Mouse (Mus musculus): ENCODE results near the gene Retsat. TPM values are rescaled to one million over a fixed set of nuclear protein-coding genes. Genes with fewer than 3 reads are reported as not detected.

Gene Retsat
- polyA plus RNA-seq, 1 experiment from 2014 or later = 18.1 TPM

- H3K4me2 ChIP-seq (replicated peaks) = no peak overlapping the region
Observed at GRCm38 (mm10) chr6:72608662-72609184, 10.4 kb downstream of the Retsat start.

GRCm38 (mm10) chr6:72610261-72610660 lies 12.0 kb downstream of the Retsat start:
- Histone ChIP-seq H3K9ac (no peak overlapping the region), H3K36me3 (peaks cover 68% of the 10 kb centered on the region), H3K27ac (replicated peaks) (no peak overlapping the region), H3K9me3 (replicated peaks) (no peaks in the 10 kb centered on the region), H3K4me1 (peaks cover 16% of the 10 kb centered on the region), H3K27me3 (no peaks in the 10 kb centered on the region), H3K4me2 (replicated peaks) (no peak overlapping the region), H3K4me3 (replicated peaks) (no peak overlapping the region)
- 76% methylated on average over 4 of the region's 4 CpGs for WGBS
- no peak for ATAC-seq (ENCODE audit: insufficient number of reproducible peaks, low FRiP score, low TSS enrichment, low read depth)

More at GRCm38 (mm10) chr6:72608662-72609184, 10.4 kb downstream of the Retsat start:
- Histone ChIP-seq H3K36me3 (peaks cover 79% of the 10 kb centered on the region), H3K4me1 (peaks cover under 1% of the 10 kb centered on the region; the same call in 1 of the 2 replicates), H3K27ac (replicated peaks) (no peak overlapping the region), H3K4me3 (replicated peaks) (no peak overlapping the region), H3K27me3 (no peaks in the 10 kb centered on the region), H3K9me3 (replicated peaks) (no peaks in the 10 kb centered on the region), H3K9ac (no peak overlapping the region)
- ATAC-seq (ENCODE audit: insufficient number of reproducible peaks, low FRiP score, low TSS enrichment, low read depth) = no peak
- 82% methylated on average over 4 of the region's 4 CpGs for WGBS

- Histone ChIP-seq H3K27ac (replicated peaks) (no peak overlapping the region), H3K4me1 (peaks cover 31% of the 10 kb centered on the region), H3K4me2 (replicated peaks) (peak overlapping the region; percentile 92), H3K36me3 (peaks cover 26% of the 10 kb centered on the region), H3K9ac (peak overlapping the region; percentile 71), H3K9me3 (replicated peaks) (no peaks in the 10 kb centered on the region), H3K4me3 (replicated peaks) (peak overlapping the region; percentile 69), H3K27me3 (no peaks in the 10 kb centered on the region)
- no peak for ATAC-seq (ENCODE audit: insufficient number of reproducible peaks, low FRiP score, low TSS enrichment, low read depth)
- WGBS = 63% methylated on average over 2 of the region's 2 CpGs
Observed at GRCm38 (mm10) chr6:72615151-72615550, 16.9 kb downstream of the Retsat start.

GRCm38 (mm10) chr6:72615561-72616375 lies 17.5 kb downstream of the Retsat start:
- H3K4me3 ChIP-seq (replicated peaks) = peak overlapping the region; percentile 69
- H3K4me1 ChIP-seq = peaks cover 31% of the 10 kb centered on the region
- no peaks in the 10 kb centered on the region for H3K27me3 ChIP-seq

GRCm38 (mm10) chr6:72616643-72617288 lies 18.5 kb downstream of the Retsat start, which contains the start of gene Tgoln1:
Gene Tgoln1, minus strand, starts transcription at chr6:72617000.
- Histone ChIP-seq H3K4me1 (peaks cover 31% of the 10 kb centered on the region), H3K27me3 (no peaks in the 10 kb centered on the region), H3K27ac (replicated peaks) (peak within 1 kb of the TSS; percentile 92), H3K9ac (peak within 1 kb of the TSS; percentile 71), H3K4me2 (replicated peaks) (peak within 1 kb of the TSS; percentile 92), H3K4me3 (replicated peaks) (peak within 1 kb of the TSS; percentile 69), H3K36me3 (peaks cover 10% of the 10 kb centered on the region; the same call in 1 of the 2 replicates), H3K9me3 (replicated peaks) (no peaks in the 10 kb centered on the region)
- under 1% methylated on average over 41 of the region's 41 CpGs for WGBS
- ATAC-seq (ENCODE audit: insufficient number of reproducible peaks, low FRiP score, low TSS enrichment, low read depth) = peak; percentile 94

More at GRCm38 (mm10) chr6:72615561-72616375, 17.5 kb downstream of the Retsat start:
- 24% methylated on average over 25 of the region's 25 CpGs for WGBS
- H3K9ac ChIP-seq = peak overlapping the region; percentile 71
- H3K36me3 ChIP-seq = peaks cover 20% of the 10 kb centered on the region
- peak overlapping the region; percentile 92 for H3K4me2 ChIP-seq (replicated peaks)
- H3K9me3 ChIP-seq (replicated peaks) = no peaks in the 10 kb centered on the region
- 0 out of 2 replicates have a peak overlapping the region, but pooled peaks have one; percentile 1 for H3K27ac ChIP-seq (replicated peaks)
- no peak for ATAC-seq (ENCODE audit: insufficient number of reproducible peaks, low FRiP score, low TSS enrichment, low read depth)

- H3K27ac ChIP-seq (replicated peaks) = no peak overlapping the region
- 54% methylated on average over 12 of the region's 12 CpGs for WGBS
- no peak for ATAC-seq (ENCODE audit: insufficient number of reproducible peaks, low FRiP score, low TSS enrichment, low read depth)
Observed at GRCm38 (mm10) chr6:72619734-72620532, 21.7 kb downstream of the Retsat start.

GRCm38 (mm10) chr6:72620920-72621319 lies 22.6 kb downstream of the Retsat start:
- Histone ChIP-seq H3K9ac (no peak overlapping the region), H3K27ac (replicated peaks) (no peak overlapping the region), H3K4me3 (replicated peaks) (no peak overlapping the region), H3K4me1 (peaks cover 9% of the 10 kb centered on the region), H3K27me3 (no peaks in the 10 kb centered on the region), H3K36me3 (peaks cover 8% of the 10 kb centered on the region), H3K4me2 (replicated peaks) (no peak overlapping the region), H3K9me3 (replicated peaks) (no peaks in the 10 kb centered on the region)
- 87% methylated on average over 5 of the region's 5 CpGs for WGBS
- ATAC-seq (ENCODE audit: insufficient number of reproducible peaks, low FRiP score, low TSS enrichment, low read depth) = no peak

More at GRCm38 (mm10) chr6:72619734-72620532, 21.7 kb downstream of the Retsat start:
- Histone ChIP-seq H3K4me3 (replicated peaks) (no peak overlapping the region), H3K27me3 (no peaks in the 10 kb centered on the region), H3K4me1 (peaks cover 19% of the 10 kb centered on the region), H3K36me3 (peaks cover 2% of the 10 kb centered on the region; the same call in 1 of the 2 replicates), H3K9me3 (replicated peaks) (no peaks in the 10 kb centered on the region), H3K4me2 (replicated peaks) (no peak overlapping the region), H3K9ac (no peak overlapping the region)

- Histone ChIP-seq H3K4me2 (replicated peaks) (no peak overlapping the region), H3K9me3 (replicated peaks) (no peaks in the 10 kb centered on the region), H3K27me3 (no peaks in the 10 kb centered on the region), H3K27ac (replicated peaks) (no peak overlapping the region), H3K9ac (no peak overlapping the region), H3K4me1 (no peaks in the 10 kb centered on the region), H3K4me3 (replicated peaks) (no peak overlapping the region), H3K36me3 (peaks cover 28% of the 10 kb centered on the region)
- ATAC-seq (ENCODE audit: insufficient number of reproducible peaks, low FRiP score, low TSS enrichment, low read depth) = no peak
- 49% methylated on average over 3 of the region's 3 CpGs for WGBS
Observed at GRCm38 (mm10) chr6:72622917-72623316, 24.6 kb downstream of the Retsat start.

GRCm38 (mm10) chr6:72623661-72624402 lies 25.6 kb downstream of the Retsat start:
- no peak for ATAC-seq (ENCODE audit: insufficient number of reproducible peaks, low FRiP score, low TSS enrichment, low read depth)
- 88% methylated on average over 8 of the region's 8 CpGs for WGBS
- H3K27me3 ChIP-seq = no peaks in the 10 kb centered on the region
- no peaks in the 10 kb centered on the region for H3K9me3 ChIP-seq (replicated peaks)
- no peak overlapping the region for H3K9ac ChIP-seq
- no peaks in the 10 kb centered on the region for H3K4me1 ChIP-seq
- no peak overlapping the region for H3K4me2 ChIP-seq (replicated peaks)
- peaks cover 35% of the 10 kb centered on the region for H3K36me3 ChIP-seq
- no peak overlapping the region for H3K4me3 ChIP-seq (replicated peaks)
- H3K27ac ChIP-seq (replicated peaks) = no peak overlapping the region

- H3K4me1 ChIP-seq = no peaks in the 10 kb centered on the region
- WGBS = 86% methylated on average over 7 of the region's 7 CpGs
- H3K27ac ChIP-seq (replicated peaks) = no peak overlapping the region
- peaks cover 61% of the 10 kb centered on the region for H3K36me3 ChIP-seq
- H3K9ac ChIP-seq = no peak overlapping the region
- H3K9me3 ChIP-seq (replicated peaks) = no peaks in the 10 kb centered on the region
- ATAC-seq (ENCODE audit: insufficient number of reproducible peaks, low FRiP score, low TSS enrichment, low read depth) = no peak
- no peak overlapping the region for H3K4me2 ChIP-seq (replicated peaks)
- no peak overlapping the region for H3K4me3 ChIP-seq (replicated peaks)
- no peaks in the 10 kb centered on the region for H3K27me3 ChIP-seq
Observed at GRCm38 (mm10) chr6:72626391-72626790, 28.1 kb downstream of the Retsat start.

Data from embryonic facial prominence, embryonic 15.5 days (tissue).